Mouse (Mus musculus): ENCODE measurements around the gene Taf9. TPM values are rescaled to one million over a fixed set of nuclear protein-coding genes. Genes with fewer than 3 reads are reported as not detected.
A peak's percentile ranks its signal among the peaks of the same experiment; 100 is the strongest.

The Taf9 gene
- polyA plus RNA-seq, 1 experiment = 13.5 TPM

GRCm38 (mm10) chr13:100659864-100660456 lies 8.6 kb downstream of the Taf9 start:
- H3K4me1 ChIP-seq (replicated peaks; ENCODE audit: control insufficient read depth, insufficient read depth, low read length) = no peaks in the 10 kb centered on the region
- no peaks in the 10 kb centered on the region for H3K27me3 ChIP-seq (ENCODE audit: control insufficient read depth, insufficient read depth, low read length)
- TF ChIP-seq CTCF (IDR thresholded peaks at IDR 0.05; ENCODE audit: borderline replicate concordance, control insufficient read depth, extremely low read depth, insufficient read depth, low read length, poor library complexity) = no peak
- TF ChIP-seq POLR2A (IDR thresholded peaks at IDR 0.05; ENCODE audit: control insufficient read depth, extremely low read depth, insufficient read depth, low read length, poor library complexity) = no peak
- H3K27ac ChIP-seq (ENCODE audit: control insufficient read depth, insufficient read depth, low read length) = no peak overlapping the region
- H3K36me3 ChIP-seq (ENCODE audit: control insufficient read depth, insufficient read depth, low read length) = peaks cover 4% of the 10 kb centered on the region; the same call in 1 of the 2 replicates
- 37% methylated on average over 4 of the region's 4 CpGs for WGBS
- no peak overlapping the region for H3K4me3 ChIP-seq (ENCODE audit: control insufficient read depth, insufficient read depth, low read length)
- peak; percentile 52 for DNase-seq

- peaks cover 5% of the 10 kb centered on the region for H3K4me1 ChIP-seq (replicated peaks; ENCODE audit: control insufficient read depth, insufficient read depth, low read length)
- peak within 1 kb of the TSS; percentile 40 for H3K27ac ChIP-seq (ENCODE audit: control insufficient read depth, insufficient read depth, low read length)
- no peaks in the 10 kb centered on the region for H3K27me3 ChIP-seq (ENCODE audit: control insufficient read depth, insufficient read depth, low read length)
- DNase-seq = peak; percentile 39
- 0 out of 2 replicates have a peak, but pooled peaks have one; percentile 13 for TF ChIP-seq POLR2A (IDR thresholded peaks at IDR 0.05; ENCODE audit: control insufficient read depth, extremely low read depth, insufficient read depth, low read length, poor library complexity)
- 0 out of 2 replicates have a peak, but pooled peaks have one; percentile 15 for TF ChIP-seq CTCF (IDR thresholded peaks at IDR 0.05; ENCODE audit: borderline replicate concordance, control insufficient read depth, extremely low read depth, insufficient read depth, low read length, poor library complexity)
- H3K36me3 ChIP-seq (ENCODE audit: control insufficient read depth, insufficient read depth, low read length) = peaks cover 9% of the 10 kb centered on the region
- H3K4me3 ChIP-seq (ENCODE audit: control insufficient read depth, insufficient read depth, low read length) = peak within 1 kb of the TSS; percentile 86
- whole genome bisulfite sequencing = under 1% methylated on average over 44 of the region's 44 CpGs
These were observed 18.1 kb downstream of the Taf9 start, which contains the start of gene Ccdc125 for GRCm38 (mm10) chr13:100669291-100670022. Gene Ccdc125 (plus strand): TSS chr13:100669717.

GRCm38 (mm10) chr13:100670181-100670741 lies 18.9 kb downstream of the Taf9 start:
- DNase-seq = no peak
- WGBS = 7% methylated on average over 9 of the region's 9 CpGs
- H3K27me3 ChIP-seq (ENCODE audit: control insufficient read depth, insufficient read depth, low read length) = no peaks in the 10 kb centered on the region
- no peak overlapping the region for H3K27ac ChIP-seq (ENCODE audit: control insufficient read depth, insufficient read depth, low read length)
- peaks cover 5% of the 10 kb centered on the region for H3K4me1 ChIP-seq (replicated peaks; ENCODE audit: control insufficient read depth, insufficient read depth, low read length)
- TF ChIP-seq CTCF (IDR thresholded peaks at IDR 0.05; ENCODE audit: borderline replicate concordance, control insufficient read depth, extremely low read depth, insufficient read depth, low read length, poor library complexity) (no peak), POLR2A (IDR thresholded peaks at IDR 0.05; ENCODE audit: control insufficient read depth, extremely low read depth, insufficient read depth, low read length, poor library complexity) (no peak)
- no peak overlapping the region for H3K4me3 ChIP-seq (ENCODE audit: control insufficient read depth, insufficient read depth, low read length)
- H3K36me3 ChIP-seq (ENCODE audit: control insufficient read depth, insufficient read depth, low read length) = peaks cover 9% of the 10 kb centered on the region

DNA sequence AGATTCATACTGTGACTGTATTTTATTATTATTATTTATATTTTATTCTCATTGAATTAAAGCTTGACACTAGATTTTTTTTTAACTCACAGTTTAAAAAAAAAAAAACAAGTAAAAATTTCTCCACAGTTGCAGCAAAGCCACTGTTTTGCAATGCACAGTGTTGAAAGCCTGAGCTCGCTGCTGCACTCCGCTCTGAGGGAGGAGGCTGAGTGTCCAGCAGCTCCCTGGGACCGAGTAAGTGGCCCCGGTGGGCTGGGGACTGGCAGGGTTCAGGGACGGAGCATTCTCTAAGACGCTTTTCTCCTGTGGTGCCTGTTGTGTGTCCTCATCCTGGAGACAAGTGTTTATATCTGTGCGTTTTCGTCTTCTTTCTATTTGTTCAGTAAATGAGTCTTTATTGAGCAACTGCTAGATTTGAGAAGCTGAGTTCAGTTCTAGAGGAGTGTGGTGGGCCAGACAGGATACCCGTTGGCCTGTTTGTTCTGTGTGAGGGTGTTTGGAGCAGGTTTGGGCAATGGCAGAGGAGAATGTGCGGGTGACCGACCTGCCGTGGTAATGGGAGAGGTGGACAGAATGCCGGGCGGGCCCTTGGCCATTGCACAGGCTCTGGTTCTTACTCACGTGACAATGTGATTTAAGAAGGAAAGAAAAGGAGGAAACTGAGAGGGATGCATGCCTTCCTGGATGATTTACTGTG lies 24.7 kb downstream of the Taf9 start:
- H3K4me1 ChIP-seq (replicated peaks; ENCODE audit: control insufficient read depth, insufficient read depth, low read length) = no peaks in the 10 kb centered on the region
- no peak for TF ChIP-seq POLR2A (IDR thresholded peaks at IDR 0.05; ENCODE audit: control insufficient read depth, extremely low read depth, insufficient read depth, low read length, poor library complexity)
- no peak for TF ChIP-seq CTCF (IDR thresholded peaks at IDR 0.05; ENCODE audit: borderline replicate concordance, control insufficient read depth, extremely low read depth, insufficient read depth, low read length, poor library complexity)
- whole genome bisulfite sequencing = 93% methylated on average over 15 of the region's 15 CpGs
- no peak for DNase-seq
- no peaks in the 10 kb centered on the region for H3K27me3 ChIP-seq (ENCODE audit: control insufficient read depth, insufficient read depth, low read length)
- H3K4me3 ChIP-seq (ENCODE audit: control insufficient read depth, insufficient read depth, low read length) = no peak overlapping the region
- H3K36me3 ChIP-seq (ENCODE audit: control insufficient read depth, insufficient read depth, low read length) = no peaks in the 10 kb centered on the region
- no peak overlapping the region for H3K27ac ChIP-seq (ENCODE audit: control insufficient read depth, insufficient read depth, low read length)

DNA sequence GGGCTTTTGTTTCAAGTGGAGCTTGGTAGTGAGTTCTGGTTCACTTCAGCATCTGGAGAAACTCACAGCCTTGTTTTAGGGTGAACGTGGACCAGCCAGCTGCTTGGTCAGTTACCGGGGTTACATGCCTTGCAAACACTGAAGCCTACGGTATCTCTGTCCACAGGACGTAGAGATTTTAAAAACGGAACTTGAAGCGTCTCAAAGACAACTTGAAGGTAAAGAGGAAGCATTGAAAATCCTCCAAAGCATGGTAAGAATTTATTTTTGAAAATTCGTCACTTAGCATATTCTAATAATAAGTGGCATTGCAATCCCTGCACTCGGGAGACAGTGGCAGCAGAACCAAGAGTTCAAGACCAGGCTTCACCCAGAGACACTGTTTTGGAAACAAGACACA lies 30.2 kb downstream of the Taf9 start:
- no peak for TF ChIP-seq CTCF (IDR thresholded peaks at IDR 0.05; ENCODE audit: borderline replicate concordance, control insufficient read depth, extremely low read depth, insufficient read depth, low read length, poor library complexity)
- TF ChIP-seq POLR2A (IDR thresholded peaks at IDR 0.05; ENCODE audit: control insufficient read depth, extremely low read depth, insufficient read depth, low read length, poor library complexity) = no peak
- H3K27me3 ChIP-seq (ENCODE audit: control insufficient read depth, insufficient read depth, low read length) = no peaks in the 10 kb centered on the region
- no peaks in the 10 kb centered on the region for H3K4me1 ChIP-seq (replicated peaks; ENCODE audit: control insufficient read depth, insufficient read depth, low read length)
- no peak overlapping the region for H3K4me3 ChIP-seq (ENCODE audit: control insufficient read depth, insufficient read depth, low read length)
- H3K36me3 ChIP-seq (ENCODE audit: control insufficient read depth, insufficient read depth, low read length) = no peaks in the 10 kb centered on the region; the same call in 1 of the 2 replicates
- WGBS = 96% methylated on average over 8 of the region's 8 CpGs
- no peak for DNase-seq
- no peak overlapping the region for H3K27ac ChIP-seq (ENCODE audit: control insufficient read depth, insufficient read depth, low read length)

GRCm38 (mm10) chr13:100682837-100683236 lies 31.5 kb downstream of the Taf9 start:
- Histone ChIP-seq H3K36me3 (ENCODE audit: control insufficient read depth, insufficient read depth, low read length) (no peaks in the 10 kb centered on the region; the same call in 1 of the 2 replicates), H3K4me1 (replicated peaks; ENCODE audit: control insufficient read depth, insufficient read depth, low read length) (no peaks in the 10 kb centered on the region), H3K4me3 (ENCODE audit: control insufficient read depth, insufficient read depth, low read length) (no peak overlapping the region), H3K27me3 (ENCODE audit: control insufficient read depth, insufficient read depth, low read length) (no peaks in the 10 kb centered on the region), H3K27ac (ENCODE audit: control insufficient read depth, insufficient read depth, low read length) (no peak overlapping the region)
- WGBS = 78% methylated on average over 2 of the region's 2 CpGs
- TF ChIP-seq POLR2A (IDR thresholded peaks at IDR 0.05; ENCODE audit: control insufficient read depth, extremely low read depth, insufficient read depth, low read length, poor library complexity) (no peak), CTCF (IDR thresholded peaks at IDR 0.05; ENCODE audit: borderline replicate concordance, control insufficient read depth, extremely low read depth, insufficient read depth, low read length, poor library complexity) (no peak)
- no peak for DNase-seq
